Mouse (Mus musculus) induced T-regulatory cell, adult 2 months (primary cell): ENCODE results near the gene Clybl.

ENCODE experiments used
- DNase-seq: peaks from one replicate; pipeline ENCODE4 v3.0.0-alpha.2; 2012; ENCODE audit warnings: low read depth

Clybl gene

GRCm38 (mm10) chr14:122251346-122251745, 69.8 kb downstream of the Clybl start:
- DNase-seq, result no peak

DNA sequence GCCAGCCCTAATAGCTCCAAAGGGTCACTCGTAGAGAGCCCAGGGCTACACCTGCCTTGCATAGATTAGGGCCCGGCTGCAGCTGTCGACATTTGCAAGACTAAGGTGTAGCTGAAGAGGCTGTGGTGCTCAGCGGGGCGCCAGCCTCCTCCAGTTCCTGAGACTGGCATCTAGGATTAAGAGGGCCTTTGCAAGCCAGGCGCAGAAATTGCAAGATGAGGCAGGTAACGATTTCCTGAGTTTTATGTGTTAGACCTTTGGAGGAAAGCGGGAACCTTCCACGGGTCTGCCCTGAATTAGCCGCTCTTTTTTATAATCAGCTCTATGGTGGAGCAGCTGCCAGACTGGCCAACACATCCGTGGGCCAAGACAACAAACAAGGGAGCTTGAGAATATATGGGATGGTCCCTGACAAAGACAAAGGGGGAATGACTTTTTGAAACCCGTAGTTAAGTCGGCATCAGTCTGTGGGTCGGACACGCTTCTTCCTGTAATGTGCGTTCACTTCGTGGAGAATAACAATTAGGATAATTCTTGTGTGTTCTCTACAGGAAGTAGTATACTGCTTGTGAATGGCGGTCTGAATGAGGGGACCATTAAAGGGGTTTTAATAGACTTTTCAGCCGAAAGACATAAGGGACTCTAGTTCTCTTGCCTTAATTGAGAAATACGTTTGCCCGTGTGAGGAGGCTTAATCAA, 74.2 kb downstream of the Clybl start:
- no peak for DNase-seq

GRCm38 (mm10) chr14:122256261-122256634, 74.7 kb downstream of the Clybl start:
- no peak for DNase-seq

GRCm38 (mm10) chr14:122258297-122258696, 76.8 kb downstream of the Clybl start:
- no peak for DNase-seq

DNA sequence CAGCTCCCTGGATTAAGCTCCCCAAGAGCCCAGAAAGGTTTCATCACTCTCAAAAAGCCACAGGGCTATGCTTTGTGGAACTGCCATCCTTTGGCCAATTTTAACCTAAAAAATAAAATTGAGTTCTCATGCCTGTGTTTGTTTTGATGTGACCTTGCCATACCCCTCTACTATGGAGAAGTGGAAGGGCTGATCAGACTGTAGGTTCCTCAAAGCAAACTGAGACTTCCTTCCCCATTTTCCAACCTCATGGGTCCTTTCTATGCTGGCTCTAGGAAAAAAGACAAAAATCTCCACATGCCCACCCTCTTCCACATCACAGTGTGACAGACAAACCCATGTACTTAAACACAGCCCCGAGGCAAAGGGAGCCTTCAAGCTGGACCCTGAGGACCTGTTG, 79.7 kb downstream of the Clybl start:
- DNase-seq, result no peak

DNA sequence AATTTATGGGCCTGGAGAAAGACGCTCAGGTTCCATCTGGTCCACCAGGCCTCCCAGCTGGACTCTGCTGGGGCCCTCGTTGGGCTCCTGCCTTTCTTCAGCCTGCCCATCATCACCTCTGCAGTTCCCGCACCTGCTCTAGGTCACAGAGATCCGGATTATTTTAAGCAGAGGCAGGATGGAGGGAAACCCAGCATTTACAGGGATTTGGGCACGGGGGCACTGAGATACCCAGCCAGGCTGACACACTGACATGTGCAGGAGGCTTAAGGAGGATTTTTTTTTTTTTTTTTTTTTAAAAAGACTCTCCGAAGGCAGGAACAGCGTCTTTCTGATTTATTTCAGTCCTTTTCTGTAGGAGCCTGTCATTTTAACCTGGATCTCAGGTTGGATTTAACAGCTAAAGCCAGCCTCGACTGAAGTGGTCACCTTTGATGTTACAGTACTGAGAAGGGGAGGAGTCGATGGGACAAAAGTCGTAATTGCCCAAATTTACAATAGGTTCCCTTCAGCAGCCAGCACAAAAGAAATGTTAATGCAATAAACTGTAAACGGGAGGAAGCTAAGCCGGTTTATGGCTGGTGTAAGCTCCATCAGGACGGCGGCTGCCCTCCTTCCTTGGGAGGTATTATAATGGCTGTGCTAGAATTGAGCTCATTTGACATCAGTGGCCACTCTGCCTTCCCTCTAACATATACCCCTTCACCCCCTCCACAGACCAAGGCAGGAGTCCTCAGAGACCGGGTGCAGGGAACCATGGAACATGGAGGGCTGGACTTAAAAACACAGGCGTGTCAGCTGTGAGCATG, 81.6 kb downstream of the Clybl start:
- DNase-seq, result no peak

DNA sequence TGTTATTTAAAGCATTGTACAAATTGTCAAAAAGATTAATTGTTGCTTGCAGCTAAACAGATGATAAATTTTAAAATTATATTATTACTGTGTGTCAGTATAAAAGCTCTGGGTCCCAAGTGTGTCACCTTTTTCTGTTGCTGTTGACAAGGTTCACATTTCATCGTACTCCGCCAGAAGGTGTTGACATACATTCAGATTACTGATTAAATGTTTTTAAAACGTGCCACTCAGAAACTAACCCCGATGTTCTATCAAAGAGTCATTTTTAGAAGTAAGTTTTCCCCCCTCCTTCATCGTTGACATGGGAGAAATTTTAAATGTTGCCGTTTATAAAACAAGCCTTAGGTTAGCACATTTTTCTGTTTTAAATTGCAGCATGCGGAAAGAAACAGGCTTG, 83.7 kb downstream of the Clybl start:
- DNase-seq, result no peak

- DNase-seq, result no peak
Observed at GRCm38 (mm10) chr14:122267590-122267989, 86.1 kb downstream of the Clybl start.

GRCm38 (mm10) chr14:122271104-122271746, 89.7 kb downstream of the Clybl start:
- no peak for DNase-seq

DNA sequence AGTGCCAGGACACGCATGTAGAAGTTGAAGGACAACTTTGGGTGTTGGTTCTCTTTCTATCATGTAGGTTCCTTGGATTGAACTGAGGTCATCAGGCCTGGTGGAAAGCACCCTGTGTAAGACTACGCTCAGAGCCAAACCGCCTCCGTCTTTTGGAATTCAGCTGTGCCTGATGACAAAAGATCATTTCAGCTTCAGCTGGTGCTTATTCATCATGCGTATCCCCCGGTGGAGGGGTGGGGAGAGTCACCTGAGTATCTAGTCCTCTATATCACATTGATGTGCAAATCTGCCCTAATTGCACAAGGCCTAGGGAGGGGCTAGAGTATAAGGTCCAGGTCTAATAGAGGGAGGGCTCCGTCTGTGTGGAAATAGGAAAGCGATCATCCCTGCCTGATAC, 95.6 kb downstream of the Clybl start:
- DNase-seq, result no peak

DNA sequence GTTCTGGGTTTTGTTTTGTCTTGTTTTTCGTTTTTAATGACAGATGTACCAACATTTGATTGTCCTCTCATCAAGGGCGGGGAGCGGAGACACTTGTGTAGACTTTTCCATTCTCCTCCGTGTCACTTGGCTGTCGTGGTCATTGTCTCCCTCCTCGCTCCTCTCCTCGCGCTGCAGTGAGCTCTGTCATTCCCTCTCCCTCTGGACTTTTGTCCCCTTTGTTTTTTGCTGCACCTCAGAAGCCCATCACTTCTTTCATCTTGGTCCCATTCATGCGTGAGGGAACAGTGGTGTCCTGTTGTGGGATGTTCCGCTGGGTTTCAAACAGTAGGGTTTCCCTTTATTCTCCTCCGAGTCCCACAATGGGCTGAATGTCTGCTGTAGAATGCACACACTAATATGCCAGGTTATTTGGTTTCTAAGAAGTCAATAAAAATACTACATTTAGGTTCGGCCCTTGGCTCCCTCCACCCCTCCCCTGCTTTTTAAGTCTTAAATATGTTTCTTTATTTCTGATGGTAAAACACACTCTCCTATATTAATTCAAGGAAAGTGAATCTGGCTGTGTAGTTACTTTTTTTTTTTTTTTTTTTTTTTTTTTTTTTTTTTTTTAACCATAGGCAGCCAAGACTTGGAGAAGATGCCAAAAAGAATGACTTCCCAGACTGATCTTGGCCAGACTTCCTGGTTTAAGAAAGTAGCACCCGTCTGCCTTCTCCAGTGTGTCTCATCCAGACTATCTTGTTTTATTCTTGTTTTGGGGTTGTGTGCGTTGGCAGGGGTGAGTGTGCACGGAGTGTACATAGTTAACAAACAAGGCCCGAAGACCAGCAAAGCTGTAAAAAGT, 98.2 kb downstream of the Clybl start:
- DNase-seq, result no peak

DNA sequence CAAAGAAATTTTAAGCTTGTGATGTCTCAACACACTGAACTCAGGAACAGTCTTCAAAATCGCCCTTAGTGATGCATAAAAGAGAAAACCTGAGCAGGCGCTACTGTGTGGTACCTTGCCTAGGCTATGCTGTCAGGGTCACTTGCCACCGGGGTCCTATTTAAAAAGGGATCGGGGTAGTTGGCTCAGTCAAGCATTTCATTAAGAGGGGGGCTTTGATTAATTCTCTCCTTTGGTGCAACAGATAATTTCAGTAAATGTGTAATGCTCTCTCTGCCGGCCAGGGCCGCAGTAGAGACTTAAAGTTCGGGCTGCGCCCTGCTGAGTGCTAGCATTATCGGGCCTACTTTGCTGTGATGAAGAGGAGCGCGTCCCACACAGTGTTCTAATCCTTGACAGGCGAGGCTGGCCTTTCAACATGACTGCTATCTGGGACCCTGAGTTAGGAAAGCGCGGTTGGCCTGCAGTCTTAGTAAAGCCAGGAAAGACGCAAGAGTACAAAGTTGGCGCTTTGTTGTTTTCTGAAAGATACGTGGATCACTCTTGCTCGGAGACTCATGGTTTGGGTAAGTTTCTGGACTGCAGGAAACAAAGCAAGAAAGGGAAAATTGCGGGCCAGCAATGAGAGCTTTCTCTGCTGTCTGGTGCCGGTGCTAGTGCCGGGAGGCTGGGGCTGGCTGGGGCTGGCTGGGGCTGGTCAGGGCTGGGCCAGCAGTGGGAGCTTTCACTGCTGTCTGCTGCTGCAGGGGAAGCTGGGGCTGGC, 99.0 kb downstream of the Clybl start:
- DNase-seq, result no peak

DNA sequence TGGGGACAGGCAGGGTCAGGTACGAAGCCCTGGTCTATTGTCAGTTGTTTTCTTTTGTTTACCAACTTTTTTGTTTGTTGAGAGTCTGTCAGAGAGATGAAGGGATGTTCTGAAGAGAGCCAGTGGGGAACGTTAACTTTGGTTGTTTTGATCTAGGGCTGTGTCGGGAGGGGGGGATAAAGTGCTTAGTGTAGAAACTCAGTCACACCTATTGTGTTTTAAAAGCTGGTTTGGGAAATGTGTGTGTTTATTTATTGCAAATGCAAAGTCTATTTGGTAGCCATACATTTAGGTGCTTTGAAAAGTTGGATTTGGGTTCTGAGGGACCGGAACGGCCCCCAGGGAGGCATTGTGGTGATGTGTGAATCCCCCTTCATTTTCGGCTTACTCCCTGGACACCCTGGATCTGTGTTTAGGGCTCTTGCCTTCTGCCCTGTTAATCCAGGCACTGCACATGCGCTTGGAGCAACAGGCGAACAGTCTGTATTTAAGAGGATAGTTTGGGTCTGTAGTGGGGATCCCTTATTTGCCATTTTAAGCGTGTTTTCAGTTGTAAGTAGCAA, 99.6 kb downstream of the Clybl start:
- DNase-seq, result no peak

DNA sequence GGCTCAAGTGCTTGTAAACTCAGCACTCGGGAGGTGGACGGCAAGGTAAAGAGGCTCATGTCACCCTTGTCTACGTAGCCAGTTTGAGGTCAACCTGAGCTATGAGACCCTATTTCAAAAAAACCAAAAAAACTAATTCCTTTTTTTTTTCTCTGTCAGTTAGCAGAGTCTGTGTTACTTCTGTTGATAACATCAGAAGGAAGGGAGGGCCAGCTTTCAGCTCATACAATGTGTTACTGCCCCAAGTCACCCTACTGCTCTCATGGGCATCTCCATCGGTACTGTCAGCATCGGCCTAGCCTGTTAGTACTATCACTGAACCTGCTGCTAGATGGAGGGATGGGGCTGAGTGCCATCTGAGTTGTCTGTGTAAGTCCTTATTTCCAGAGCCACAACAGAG, 102.5 kb downstream of the Clybl start:
- no peak for DNase-seq

DNA sequence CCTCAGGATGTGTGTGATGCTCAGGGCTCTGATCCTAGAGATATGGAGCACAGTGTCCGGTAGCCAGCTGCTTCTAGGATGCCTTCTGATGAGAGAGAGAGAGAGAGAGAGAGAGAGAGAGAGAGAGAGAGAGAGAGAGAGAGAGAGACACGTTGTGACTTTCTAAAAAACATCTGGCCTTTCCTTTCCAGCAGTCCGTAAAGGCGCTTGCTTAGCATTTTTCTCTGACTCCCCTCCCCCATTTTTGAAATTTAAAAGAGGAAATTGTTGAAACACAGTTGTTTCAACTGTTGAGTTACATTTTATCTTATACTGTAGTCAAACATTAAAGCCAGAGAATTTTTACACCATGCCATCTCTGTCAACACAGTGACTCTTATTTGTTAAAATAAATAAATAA, 114.9 kb downstream of the Clybl start:
- no peak for DNase-seq

DNA sequence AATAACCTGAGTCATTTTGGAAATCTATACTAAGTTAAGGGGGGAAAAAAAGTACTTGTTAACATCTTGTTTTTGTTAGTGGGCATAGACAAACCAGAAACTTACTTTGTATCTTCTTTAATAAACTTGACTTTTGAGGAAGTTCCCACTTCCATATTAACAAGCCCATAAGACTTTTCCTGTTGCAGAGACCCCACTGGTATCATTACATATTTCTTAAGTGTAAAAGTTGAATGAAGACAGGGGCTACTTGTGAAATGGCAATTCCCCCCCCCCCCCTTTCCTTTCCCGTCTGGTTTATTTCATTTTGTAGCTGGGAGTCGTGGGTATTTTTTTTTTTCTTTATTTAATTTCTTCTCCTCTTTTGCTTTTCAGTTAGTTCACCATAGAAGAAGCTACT, 115.4 kb downstream of the Clybl start:
- no peak for DNase-seq

DNA sequence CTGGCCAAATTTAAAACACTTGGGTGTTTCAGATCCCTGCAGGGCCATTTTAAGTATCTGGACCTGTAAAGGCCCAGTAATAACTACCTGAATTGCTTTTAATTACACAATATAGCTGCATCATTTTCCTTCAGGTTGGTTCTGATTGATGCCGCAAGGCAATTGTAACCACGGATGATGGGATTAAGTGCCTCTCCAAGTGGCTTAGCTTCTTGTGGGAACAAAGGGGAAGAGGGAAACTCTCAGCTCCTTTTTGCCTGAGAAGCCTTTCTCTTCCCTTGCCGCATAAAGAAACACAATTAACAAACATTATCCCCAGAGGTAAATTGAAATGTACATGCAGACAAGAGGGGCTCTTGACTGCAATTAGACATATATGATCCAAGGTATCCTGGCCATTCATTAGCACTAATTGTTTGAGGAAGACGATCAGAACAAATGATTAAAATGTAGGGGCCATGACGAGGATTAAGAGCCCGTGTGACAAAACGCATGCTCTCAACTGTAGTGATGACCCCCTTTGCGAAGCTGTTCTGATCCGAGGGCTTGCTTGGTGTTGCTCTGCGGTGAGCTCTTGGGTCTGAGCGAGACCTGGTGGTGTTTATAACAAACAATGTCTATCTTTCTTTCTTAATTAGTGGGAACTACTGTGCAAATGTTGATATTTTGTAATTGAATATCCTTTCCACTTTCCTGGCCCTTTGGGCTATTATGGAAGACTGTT, 116.0 kb downstream of the Clybl start:
- no peak for DNase-seq

GRCm38 (mm10) chr14:122300261-122300660, 118.8 kb downstream of the Clybl start:
- no peak for DNase-seq

- DNase-seq, result no peak
Observed at GRCm38 (mm10) chr14:122303821-122304220, 122.3 kb downstream of the Clybl start.

DNA sequence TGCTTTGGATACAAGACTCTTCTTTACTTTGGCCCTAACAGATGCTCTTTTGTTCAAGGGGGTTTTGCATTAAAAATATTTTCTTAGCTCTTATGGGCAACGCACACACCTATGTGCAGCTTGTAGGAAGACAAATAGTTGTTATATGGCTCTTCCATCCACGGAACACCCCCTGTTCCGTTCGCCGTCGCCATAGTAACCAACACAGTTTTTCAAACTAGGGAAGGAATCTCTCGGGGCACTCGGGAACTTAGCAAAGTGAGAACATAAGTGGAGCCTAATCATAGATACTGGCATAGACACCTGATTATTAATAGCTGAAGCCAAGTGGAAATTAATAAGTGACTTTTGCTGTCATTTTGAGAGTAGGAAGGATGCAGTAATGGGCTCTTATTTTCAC, 123.6 kb downstream of the Clybl start:
- DNase-seq, result no peak

GRCm38 (mm10) chr14:122312415-122312814, 130.9 kb downstream of the Clybl start:
- DNase-seq, result no peak
